Comparison of ENCODE assay signal across 8 mouse cellular contexts in genomic region chr7:49523729-49524128, GRCm38 (mm10).
DNase-seq lines count a peak whose midpoint lies in the region; ATAC-seq lines count a peak whose summit lies in the region.

No protein-coding gene starts in this region.

- H3K27me3 ChIP-seq in midbrain, embryonic 12.5 days: peaks cover 33% of the 10 kb centered on the region
- peaks cover 5% of the 10 kb centered on the region; the same call in 1 of the 2 replicates for H3K27me3 ChIP-seq in midbrain, embryonic 14.5 days (ENCODE audit: control insufficient read depth, insufficient read depth, low read length)
- H3K27me3 ChIP-seq in stomach, embryonic 16.5 days (ENCODE audit: control insufficient read depth, insufficient read depth, low read length): no peaks in the 10 kb centered on the region

- WGBS in midbrain, embryonic 12.5 days: 17% methylated on average over 5 of the region's 5 CpGs
- 25% methylated on average over 5 of the region's 5 CpGs for WGBS in midbrain, embryonic 14.5 days
- WGBS in stomach, embryonic 16.5 days: 45% methylated on average over 5 of the region's 5 CpGs

- no peaks in the 10 kb centered on the region for H3K9me3 ChIP-seq in midbrain, embryonic 12.5 days
- no peaks in the 10 kb centered on the region for H3K9me3 ChIP-seq in midbrain, embryonic 14.5 days (ENCODE audit: control insufficient read depth, low read length)
- H3K9me3 ChIP-seq in stomach, embryonic 16.5 days (replicated peaks; ENCODE audit: control insufficient read depth, low read length): no peaks in the 10 kb centered on the region

- H3K27ac ChIP-seq in midbrain, embryonic 12.5 days (replicated peaks): no peak overlapping the region; the same call in 1 of the 2 replicates
- H3K27ac ChIP-seq in midbrain, embryonic 14.5 days (replicated peaks; ENCODE audit: low read depth, low read length): no peak overlapping the region
- H3K27ac ChIP-seq in stomach, embryonic 16.5 days (ENCODE audit: low read length): peak overlapping the region; percentile 73

- 0 out of 2 replicates have a peak overlapping the region, but pooled peaks have one; percentile 9 for H3K4me2 ChIP-seq in midbrain, embryonic 12.5 days (replicated peaks)
- H3K4me2 ChIP-seq in midbrain, embryonic 14.5 days (ENCODE audit: low read length): no peak overlapping the region
- peak overlapping the region; percentile 70 for H3K4me2 ChIP-seq in stomach, embryonic 16.5 days (ENCODE audit: low read depth, low read length)

- H3K9ac ChIP-seq in midbrain, embryonic 12.5 days (replicated peaks): no peak overlapping the region
- no peak overlapping the region for H3K9ac ChIP-seq in midbrain, embryonic 14.5 days (replicated peaks; ENCODE audit: low read length)
- peak overlapping the region; percentile 19; the same call in 1 of the 2 replicates for H3K9ac ChIP-seq in stomach, embryonic 16.5 days (ENCODE audit: low read length)

- DNase-seq in adrenal gland, postnatal 10 days: peak; percentile 69
- DNase-seq in adrenal gland, postnatal 4 days (ENCODE audit: low spot score in 2 of 2): no peak
- DNase-seq in midbrain, embryonic 14.5 days: no peak
- DNase-seq in kidney, postnatal 36 days: peak; percentile 53
- DNase-seq in urinary bladder, postnatal 36 days (ENCODE audit: low spot score in 2 of 2): no peak
- no peak for DNase-seq in right cerebral cortex, postnatal 4 days

- peaks cover 36% of the 10 kb centered on the region for H3K4me1 ChIP-seq in midbrain, embryonic 12.5 days
- peaks cover 39% of the 10 kb centered on the region for H3K4me1 ChIP-seq in midbrain, embryonic 14.5 days (ENCODE audit: control insufficient read depth, insufficient read depth, low read length)
- peaks cover 55% of the 10 kb centered on the region for H3K4me1 ChIP-seq in stomach, embryonic 16.5 days (ENCODE audit: control insufficient read depth, insufficient read depth, low read length)

- ATAC-seq in midbrain, embryonic 12.5 days (ENCODE audit: low FRiP score, low read depth): no peak
- no peak for ATAC-seq in midbrain, embryonic 14.5 days (ENCODE audit: low FRiP score, low TSS enrichment)
- ATAC-seq in stomach, embryonic 16.5 days (ENCODE audit: insufficient read depth, low FRiP score): no peak

- no peak overlapping the region for H3K4me3 ChIP-seq in midbrain, embryonic 12.5 days
- no peak overlapping the region for H3K4me3 ChIP-seq in midbrain, embryonic 14.5 days (replicated peaks; ENCODE audit: low read depth, low read length)
- H3K4me3 ChIP-seq in stomach, embryonic 16.5 days (replicated peaks; ENCODE audit: low read length): peak overlapping the region; percentile 18

- no peaks in the 10 kb centered on the region for H3K36me3 ChIP-seq in midbrain, embryonic 12.5 days
- no peaks in the 10 kb centered on the region for H3K36me3 ChIP-seq in midbrain, embryonic 14.5 days (ENCODE audit: control insufficient read depth, insufficient read depth, low read length)
- no peaks in the 10 kb centered on the region for H3K36me3 ChIP-seq in stomach, embryonic 16.5 days (ENCODE audit: control insufficient read depth, insufficient read depth, low read length)

Comparison
In these comparisons a context has a peak if more than half of its experiments do, and no peak if none do; other contexts are left out.
1. DNase-seq: peak in adrenal gland, postnatal 10 days (single experiment) and kidney, postnatal 36 days (2 of 2); none in adrenal gland, postnatal 4 days (0 of 2), midbrain, embryonic 14.5 days (single experiment), urinary bladder, postnatal 36 days (0 of 2) and right cerebral cortex, postnatal 4 days (single experiment).